Mouse (Mus musculus) midbrain, embryonic 16.5 days (tissue): ENCODE measurements at regions not wholly inside any gene's neighbourhood (a gene's known extent, or its start where the extent isn't known, plus 50 kb on each side); places are given as distances from the start of the nearest gene placed in this dataset. TPM values are rescaled to one million over a fixed set of nuclear protein-coding genes. Genes with fewer than 3 reads are reported as not detected.

Experiments
- ATAC-seq: fragments of 200-750 bp; cut with Nextera tagmentation; 2 replicates; pipeline ENCODE4 v1.8.0; 2017; ENCODE audit warnings: moderate TSS enrichment
- H3K27ac ChIP-seq: fragments of 300-500 bp; sonication (generic); 2 replicates; pipeline ENCODE4 v1.5.1; 2014; ENCODE audit warnings: mild to moderate bottlenecking, low read length, mixed read lengths
- H3K27me3 ChIP-seq: fragments of 300-500 bp; sonication (generic); 2 replicates; pipeline ENCODE4 v1.6.1; 2014; ENCODE audit warnings: low read depth, low read length, mixed read lengths; ENCODE audit not compliant: control insufficient read depth, insufficient read depth
- H3K36me3 ChIP-seq: fragments of 300-500 bp; sonication (generic); 2 replicates; pipeline ENCODE4 v1.6.1; 2014; ENCODE audit warnings: mild to moderate bottlenecking, low read length, moderate library complexity, mixed read lengths; ENCODE audit not compliant: control insufficient read depth, insufficient read depth
- H3K4me1 ChIP-seq: fragments of 300-500 bp; sonication (generic); 2 replicates; pipeline ENCODE4 v1.6.1; 2014; ENCODE audit warnings: mild to moderate bottlenecking, low read length, mixed read lengths; ENCODE audit not compliant: control insufficient read depth, insufficient read depth
- H3K4me2 ChIP-seq: fragments of 300-500 bp; sonication (generic); 2 replicates; pipeline ENCODE4 v1.6.1; 2014; ENCODE audit warnings: mild to moderate bottlenecking, low read length, mixed read lengths
- H3K4me3 ChIP-seq: fragments of 300-500 bp; sonication (generic); 2 replicates; pipeline ENCODE4 v1.5.1; 2014; ENCODE audit warnings: low read depth, mild to moderate bottlenecking, low read length, moderate library complexity, mixed read lengths
- H3K9ac ChIP-seq: fragments of 300-500 bp; sonication (generic); 2 replicates; pipeline ENCODE4 v1.6.1; 2014; ENCODE audit warnings: low read depth, low read length, mixed read lengths
- H3K9me3 ChIP-seq: fragments of 300-500 bp; sonication (generic); replicated peaks from 2 replicates; pipeline ENCODE4 v1.6.1; 2014; ENCODE audit warnings: mild to moderate bottlenecking, low read length, mixed read lengths; ENCODE audit not compliant: control insufficient read depth, poor library complexity, severe bottlenecking
- WGBS: fragments of 180-500 bp; shearing (Covaris S2); extraction: QIAGEN DNeasy Blood & Tissue Kit; methylation state at CpG from one replicate; pipeline ENCODE4 v1.1.7; 2014; 5-methylcytosine and 5-hydroxymethylcytosine counted together
- microRNA-seq: library from miRNA; unstranded; fragments of <30 nt; microRNA quantifications from one replicate; pipeline ENCODE4, GENCODE M21; 2017

DNA sequence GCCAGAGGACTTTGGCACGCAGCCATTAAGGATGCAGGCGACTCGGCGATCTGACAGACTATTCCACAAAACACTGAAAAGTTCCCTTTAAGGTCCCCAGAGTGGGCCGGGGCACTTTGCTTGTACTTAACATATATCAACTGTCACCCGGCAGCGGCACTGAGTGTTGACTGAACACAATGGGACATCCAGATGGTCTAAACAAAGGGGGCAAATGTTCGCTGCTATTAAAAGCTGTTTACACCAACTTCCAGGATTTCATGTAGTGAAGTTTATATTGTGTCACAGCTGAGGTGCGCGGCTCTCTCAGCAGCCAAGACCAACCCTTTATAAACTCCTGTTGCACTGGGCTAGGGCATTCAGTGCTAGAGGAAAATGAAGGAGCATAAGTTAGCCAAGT is 157.6 kb downstream of the Zfp281 start:
- ATAC-seq = peak; percentile 26; the same call in 1 of the 2 replicates
- Histone ChIP-seq H3K4me2 (peak overlapping the region; percentile 73), H3K9ac (no peak overlapping the region), H3K27me3 (no peaks in the 10 kb centered on the region), H3K4me3 (peak overlapping the region; percentile 41), H3K27ac (no peak overlapping the region), H3K9me3 (no peaks in the 10 kb centered on the region), H3K4me1 (peaks cover 16% of the 10 kb centered on the region; the same call in 1 of the 2 replicates), H3K36me3 (no peaks in the 10 kb centered on the region)
- WGBS = 7% methylated on average over 10 of the region's 10 CpGs

DNA sequence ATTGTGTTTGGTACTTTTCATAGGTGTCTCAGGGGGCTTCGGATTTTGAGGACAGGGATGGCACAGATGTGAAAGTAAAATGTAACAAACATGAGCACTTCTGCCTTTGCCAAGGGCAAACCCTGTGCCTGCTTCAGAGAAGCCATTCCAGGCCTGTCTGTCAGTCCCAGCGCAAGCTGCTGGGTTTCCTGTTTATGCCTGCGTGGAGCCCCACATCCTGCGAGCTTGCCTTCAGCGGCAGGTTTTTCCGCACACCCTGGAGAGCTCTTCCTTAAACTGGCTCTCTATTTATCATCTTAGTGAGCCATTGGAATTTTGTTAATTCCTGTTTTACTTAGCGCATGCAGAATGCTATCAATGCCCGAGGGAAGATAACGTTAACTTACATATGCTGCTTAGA is 159.5 kb downstream of the Zfp281 start:
- no peak for ATAC-seq
- H3K4me3 ChIP-seq = no peak overlapping the region
- H3K36me3 ChIP-seq = no peaks in the 10 kb centered on the region
- H3K27me3 ChIP-seq = no peaks in the 10 kb centered on the region
- no peak overlapping the region for H3K27ac ChIP-seq
- peaks cover 13% of the 10 kb centered on the region; the same call in 1 of the 2 replicates for H3K4me1 ChIP-seq
- H3K4me2 ChIP-seq = no peak overlapping the region
- H3K9me3 ChIP-seq = no peaks in the 10 kb centered on the region
- H3K9ac ChIP-seq = no peak overlapping the region
- 82% methylated on average over 9 of the region's 9 CpGs for WGBS

DNA sequence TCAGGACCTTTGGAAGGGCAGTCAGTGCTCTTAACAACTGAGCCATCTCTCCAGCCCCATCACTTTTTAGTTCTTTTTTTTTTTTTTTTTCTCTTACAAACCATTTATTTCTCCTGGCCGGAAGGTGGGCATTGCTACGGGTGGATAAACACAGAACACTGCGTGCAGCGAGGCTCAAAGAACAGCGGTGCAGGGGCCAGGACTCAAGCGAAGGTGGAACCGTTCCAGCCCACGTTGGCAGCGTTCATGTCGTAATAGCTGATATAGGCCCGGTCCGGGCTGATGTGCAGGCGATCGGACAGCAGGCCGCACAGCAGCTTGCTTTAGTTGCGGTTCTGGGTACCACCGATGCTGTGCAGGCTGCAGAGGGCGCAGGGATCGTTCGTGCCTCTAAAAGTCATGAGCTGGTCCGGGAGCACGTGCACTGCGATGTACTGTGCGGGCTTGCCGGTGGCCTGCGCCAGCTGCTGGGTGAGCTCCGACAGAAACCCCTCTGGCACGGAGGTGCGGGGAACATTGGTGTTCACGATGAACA is 164.3 kb downstream of the Zfp281 start:
- 62% methylated on average over 30 of the region's 30 CpGs for WGBS
- H3K9me3 ChIP-seq = no peaks in the 10 kb centered on the region
- H3K9ac ChIP-seq = no peak overlapping the region
- H3K27ac ChIP-seq = no peak overlapping the region
- no peak overlapping the region; the same call in 1 of the 2 replicates for H3K4me3 ChIP-seq
- H3K4me2 ChIP-seq = peak overlapping the region; percentile 32
- no peaks in the 10 kb centered on the region for H3K4me1 ChIP-seq
- ATAC-seq = no peak
- H3K27me3 ChIP-seq = no peaks in the 10 kb centered on the region
- H3K36me3 ChIP-seq = no peaks in the 10 kb centered on the region

DNA sequence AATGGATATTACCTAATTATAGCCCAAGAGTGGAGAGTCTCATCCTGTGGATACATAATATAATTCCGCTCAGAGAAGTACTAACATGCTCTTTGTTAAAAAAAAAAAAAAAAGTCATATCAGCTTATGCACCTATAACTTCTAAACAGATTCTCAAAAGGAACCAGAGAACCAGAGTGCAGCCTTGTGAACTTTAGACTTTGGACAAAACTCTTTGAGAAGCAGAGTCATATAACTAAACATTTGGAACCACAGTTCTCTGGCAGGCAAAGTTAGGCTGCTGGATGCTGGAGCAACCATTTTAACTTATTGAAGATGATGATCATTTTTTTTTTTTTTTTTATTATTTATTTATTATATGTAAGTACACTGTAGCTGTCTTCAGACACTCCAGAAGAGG is 166.9 kb downstream of the Zfp281 start:
- H3K9me3 ChIP-seq = no peaks in the 10 kb centered on the region
- ATAC-seq = no peak
- no peak overlapping the region for H3K4me2 ChIP-seq
- H3K9ac ChIP-seq = no peak overlapping the region
- no peak overlapping the region for H3K4me3 ChIP-seq
- WGBS = 94% methylated on average over 1 of the region's 1 CpGs
- H3K27ac ChIP-seq = no peak overlapping the region
- no peaks in the 10 kb centered on the region for H3K4me1 ChIP-seq
- no peaks in the 10 kb centered on the region for H3K27me3 ChIP-seq
- H3K36me3 ChIP-seq = no peaks in the 10 kb centered on the region

Small RNA genes lying in the stretch of these regions (microRNA-seq; reads per million reads assigned to microRNA genes)
- gene Gm22132 = not detected
